Mouse (Mus musculus): Measurements from ENCODE around the gene Chd5. TPM values are rescaled to one million over a fixed set of nuclear protein-coding genes. Genes with fewer than 3 reads are reported as not detected.

Gene Chd5
- total RNA-seq, 2 experiments from 2014 or later = 172 to 179 TPM

DNA sequence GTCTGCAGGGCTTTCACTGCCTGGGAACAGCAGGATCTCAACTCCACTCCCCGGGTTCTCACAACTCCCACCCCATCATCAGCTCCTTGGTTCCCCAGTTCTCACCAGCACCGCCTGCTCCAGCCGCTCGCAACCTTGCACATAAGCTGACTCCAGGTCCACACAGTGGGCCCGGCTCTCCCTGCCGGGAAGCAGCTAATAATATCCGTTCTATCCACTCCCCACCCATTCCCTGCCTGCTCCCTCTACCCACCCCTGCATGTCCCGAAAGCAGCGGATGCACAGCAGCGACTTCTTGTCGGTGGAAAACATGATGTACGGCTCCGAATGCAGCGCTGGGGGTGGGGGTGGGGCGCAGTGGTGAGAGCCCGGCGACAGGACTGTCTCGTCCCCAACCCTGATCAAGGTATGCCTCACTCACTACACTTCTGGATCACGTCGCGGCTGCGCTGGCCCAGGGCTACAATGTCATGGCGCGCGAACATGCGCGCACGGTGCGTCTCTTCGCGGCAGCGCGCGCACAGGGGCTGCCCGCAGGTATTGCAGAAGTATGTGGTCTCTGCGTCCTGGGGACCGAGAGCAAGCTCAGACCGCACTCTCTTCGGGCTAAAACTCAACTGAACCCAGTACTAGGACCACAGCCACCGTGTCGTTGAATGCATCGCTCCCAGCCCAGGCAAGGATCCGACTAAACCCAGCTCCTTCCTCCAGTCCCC is 22.8 kb upstream of the Chd5 start:
- DNase-seq (ENCODE audit: low spot score in 2 of 2) = peak in 1 of 2 experiments; percentile 49

- no peak for DNase-seq (ENCODE audit: low spot score in 2 of 2)
Observed at GRCm38 (mm10) chr4:152317631-152318033, 20.8 kb upstream of the Chd5 start.

DNA sequence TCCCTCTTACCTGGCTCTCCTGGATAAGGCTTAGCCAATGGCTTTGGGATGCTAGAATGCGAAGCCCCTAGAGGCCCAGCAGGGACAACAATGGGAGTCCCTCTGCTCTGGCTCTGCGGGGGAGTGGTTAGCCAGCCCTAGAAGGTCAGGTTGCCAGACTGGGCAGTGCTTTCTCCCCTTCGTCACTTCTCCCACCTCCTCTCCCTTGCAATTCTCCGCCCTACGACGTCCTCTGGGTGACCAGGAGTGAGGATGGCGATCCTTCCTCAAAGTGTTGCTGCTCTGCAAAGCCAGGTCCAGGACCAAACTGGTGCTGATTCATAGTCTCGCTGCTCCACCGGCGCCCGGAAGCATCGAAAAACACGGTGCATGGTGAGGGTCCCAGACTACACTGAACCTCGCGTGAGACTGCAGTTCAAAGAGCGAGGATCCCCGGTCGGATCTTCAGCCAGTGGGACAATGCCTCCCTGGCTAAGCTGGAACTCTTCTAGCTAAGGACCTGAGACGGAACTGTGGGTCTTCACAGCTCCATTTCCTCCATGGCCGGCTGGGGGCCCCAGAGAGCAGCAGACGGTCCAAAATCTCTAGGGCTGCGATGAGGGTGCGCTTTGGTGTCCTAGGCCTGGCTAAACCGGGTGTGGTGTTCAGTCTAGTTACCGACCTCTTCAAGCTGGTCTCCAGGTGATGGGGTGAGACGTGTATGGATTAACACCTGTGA is 19.8 kb upstream of the Chd5 start, which contains the start of gene Rnf207:
Gene Rnf207 (minus strand): TSS at position 477 of the 718 bp plus-strand sequence.
- DNase-seq (ENCODE audit: low spot score in 2 of 2) = peak; percentile 67 to 68

DNA sequence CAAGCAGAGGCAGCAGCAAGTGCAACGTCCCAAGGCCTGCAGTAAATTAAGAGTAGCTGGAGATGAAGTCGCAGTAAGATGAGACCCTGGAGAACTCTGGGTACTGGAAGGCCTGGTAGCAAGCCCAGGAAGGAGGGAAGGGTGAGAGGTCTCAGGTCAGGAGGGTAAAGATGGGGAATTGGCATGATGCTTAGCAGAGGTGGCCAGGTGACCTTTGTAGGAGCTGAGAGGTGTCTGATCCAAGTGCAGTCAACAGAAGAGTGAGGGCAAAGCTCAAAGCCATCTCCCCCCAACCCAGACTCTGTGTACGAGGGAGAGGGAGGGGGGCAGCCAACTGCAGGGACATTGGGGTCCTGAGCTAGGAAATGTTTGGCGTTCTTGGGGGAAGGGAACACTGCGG is 17.0 kb upstream of the Chd5 start:
- no peak for DNase-seq (ENCODE audit: low spot score in 2 of 2)

DNA sequence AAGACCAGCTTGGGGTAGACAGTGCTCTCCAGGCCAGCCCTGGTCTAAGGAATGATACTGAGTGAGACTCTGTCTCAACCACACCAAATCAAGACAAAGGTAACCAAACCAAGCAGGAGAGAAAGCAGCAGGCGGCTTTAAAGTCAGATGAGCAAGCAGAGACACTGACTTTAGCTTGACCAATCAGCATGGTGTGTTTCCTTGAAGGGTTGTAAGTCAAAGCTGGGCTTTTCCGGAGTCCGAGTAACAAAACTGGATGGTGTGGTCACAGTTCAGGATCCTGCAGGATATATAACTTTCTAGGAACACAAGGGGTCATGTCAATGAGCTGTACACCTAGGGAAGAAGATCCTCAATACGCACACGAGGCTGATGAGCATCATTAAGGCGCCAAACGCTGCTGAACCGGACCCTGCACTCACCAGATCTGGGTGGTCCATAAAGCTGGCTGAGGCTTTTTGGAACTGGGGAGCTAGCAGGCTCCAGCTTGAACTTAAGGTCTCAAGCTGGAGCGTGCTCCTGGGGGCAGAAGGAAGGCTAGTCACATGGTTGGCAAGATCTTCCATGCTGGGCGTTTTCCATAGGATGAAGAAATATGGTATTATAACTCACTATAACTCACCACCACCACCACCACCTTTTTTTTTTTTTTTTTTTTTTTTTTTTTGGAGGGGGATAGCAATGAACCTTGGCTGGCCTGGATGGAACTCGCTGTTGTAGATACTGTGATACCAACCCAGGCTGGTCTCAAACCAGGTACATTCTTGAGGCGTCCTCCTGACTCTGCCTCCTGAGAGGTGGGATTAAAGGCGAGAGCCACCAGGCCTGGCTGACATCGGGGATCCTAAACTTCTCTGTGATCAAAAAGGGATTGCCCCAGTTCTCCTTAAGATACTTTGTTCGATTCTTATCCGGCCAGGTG is 13.5 kb upstream of the Chd5 start:
- DNase-seq (ENCODE audit: low spot score in 2 of 2) = no peak

DNA sequence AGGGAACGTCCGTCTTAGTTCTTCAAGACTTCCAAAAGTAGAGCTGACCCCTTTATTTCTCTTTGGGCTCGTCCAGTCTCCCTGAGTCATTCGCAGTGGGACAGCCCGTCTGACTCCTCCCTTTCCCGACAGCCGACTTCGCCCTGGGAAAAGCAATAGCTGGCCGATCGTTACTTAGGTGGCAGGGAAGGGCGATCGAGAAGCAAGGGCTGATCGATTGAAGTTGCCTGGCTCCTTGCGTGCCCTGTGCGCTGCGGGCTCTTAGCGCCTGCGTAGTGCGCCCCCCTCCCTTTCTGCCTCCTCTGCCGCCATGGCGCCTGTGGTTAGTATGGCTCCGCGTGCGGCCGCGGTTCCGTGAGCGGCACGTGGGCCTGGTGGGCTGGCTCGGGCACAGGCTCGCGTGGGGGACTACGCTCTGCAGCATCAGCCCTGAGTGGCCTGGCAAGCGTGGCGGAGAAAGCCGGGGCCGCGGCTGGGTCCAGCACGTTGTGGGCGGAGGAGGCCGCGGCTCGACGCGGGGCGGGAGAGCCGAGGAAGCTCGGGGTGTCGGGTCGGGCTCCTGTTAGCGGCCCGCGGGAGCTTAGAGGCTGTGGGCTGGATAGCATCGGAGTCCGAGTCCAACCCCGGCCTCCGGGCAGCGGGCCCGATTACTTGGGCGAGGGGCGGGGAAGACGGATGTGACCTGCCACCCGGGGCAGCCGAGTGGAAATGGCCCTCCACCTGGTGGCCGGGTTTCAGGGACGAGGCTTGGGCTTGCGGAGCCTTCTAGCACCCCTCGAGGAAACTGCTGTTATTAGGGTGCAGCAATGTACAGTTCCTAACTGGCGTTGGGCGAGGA is 12.7 kb upstream of the Chd5 start, which contains the start of gene Rpl22:
Gene Rpl22 (plus strand): TSS at position 169 of the 838 bp plus-strand sequence.
- peak; percentile 92 to 95 for DNase-seq (ENCODE audit: low spot score in 2 of 2)

GRCm38 (mm10) chr4:152326543-152326942 is 11.9 kb upstream of the Chd5 start:
- no peak for DNase-seq (ENCODE audit: low spot score in 2 of 2)

- DNase-seq (ENCODE audit: low spot score in 2 of 2) = peak in 1 of 2 experiments; percentile 48
Observed at GRCm38 (mm10) chr4:152328691-152329090, 9.8 kb upstream of the Chd5 start.

GRCm38 (mm10) chr4:152332952-152333351 is 5.5 kb upstream of the Chd5 start:
- DNase-seq (ENCODE audit: low spot score in 2 of 2) = peak; percentile 73

DNA sequence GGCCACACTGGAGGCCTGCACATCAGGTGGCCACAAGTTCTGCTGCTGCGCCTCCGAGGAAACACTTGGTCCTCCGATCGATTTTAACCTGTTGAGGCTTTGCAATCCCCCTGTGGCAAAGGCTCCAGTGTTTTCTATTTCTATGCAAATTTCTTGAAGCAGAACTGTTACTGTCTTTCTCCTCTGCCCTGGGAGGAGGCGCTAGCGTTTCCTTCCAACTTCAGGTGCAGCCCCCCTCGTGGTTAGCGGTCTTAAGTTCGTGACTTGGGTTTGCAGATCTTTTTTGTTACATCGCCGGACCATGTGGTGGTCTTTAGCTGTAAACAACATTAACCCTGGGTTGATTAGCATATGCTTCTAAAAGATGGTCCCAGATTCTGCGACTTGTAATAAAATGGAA is 4.9 kb upstream of the Chd5 start:
- no peak for DNase-seq (ENCODE audit: low spot score in 2 of 2)

GRCm38 (mm10) chr4:152337772-152338171 is 679 bp upstream of the Chd5 start:
- no peak for DNase-seq (ENCODE audit: low spot score in 2 of 2)

DNA sequence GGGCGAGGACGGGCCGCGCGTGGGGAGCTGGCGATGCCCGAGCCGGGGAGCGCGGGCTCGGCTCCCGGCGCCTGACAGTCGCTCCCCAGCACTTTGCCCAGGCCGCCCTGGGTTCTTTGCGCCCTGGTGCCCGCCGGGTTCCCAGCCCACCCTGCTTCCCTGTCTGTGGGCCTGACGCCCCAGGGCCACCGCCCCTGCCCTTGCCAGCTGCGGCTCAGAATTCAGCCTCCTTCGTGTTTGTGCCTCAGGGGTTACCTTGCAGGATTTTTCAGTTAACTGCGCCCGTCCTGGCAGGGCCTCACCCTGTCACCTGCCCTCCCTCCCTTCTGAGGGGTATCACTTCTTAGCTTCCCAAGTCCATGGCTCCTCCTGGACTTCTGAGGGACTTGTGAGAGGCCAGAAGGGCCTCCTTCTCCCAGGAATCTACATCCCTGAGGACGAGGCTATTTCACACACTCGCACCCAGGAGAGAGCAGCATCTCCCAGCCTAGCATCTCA is 891 bp downstream of the Chd5 start:
- no peak for DNase-seq (ENCODE audit: low spot score in 2 of 2)

DNA sequence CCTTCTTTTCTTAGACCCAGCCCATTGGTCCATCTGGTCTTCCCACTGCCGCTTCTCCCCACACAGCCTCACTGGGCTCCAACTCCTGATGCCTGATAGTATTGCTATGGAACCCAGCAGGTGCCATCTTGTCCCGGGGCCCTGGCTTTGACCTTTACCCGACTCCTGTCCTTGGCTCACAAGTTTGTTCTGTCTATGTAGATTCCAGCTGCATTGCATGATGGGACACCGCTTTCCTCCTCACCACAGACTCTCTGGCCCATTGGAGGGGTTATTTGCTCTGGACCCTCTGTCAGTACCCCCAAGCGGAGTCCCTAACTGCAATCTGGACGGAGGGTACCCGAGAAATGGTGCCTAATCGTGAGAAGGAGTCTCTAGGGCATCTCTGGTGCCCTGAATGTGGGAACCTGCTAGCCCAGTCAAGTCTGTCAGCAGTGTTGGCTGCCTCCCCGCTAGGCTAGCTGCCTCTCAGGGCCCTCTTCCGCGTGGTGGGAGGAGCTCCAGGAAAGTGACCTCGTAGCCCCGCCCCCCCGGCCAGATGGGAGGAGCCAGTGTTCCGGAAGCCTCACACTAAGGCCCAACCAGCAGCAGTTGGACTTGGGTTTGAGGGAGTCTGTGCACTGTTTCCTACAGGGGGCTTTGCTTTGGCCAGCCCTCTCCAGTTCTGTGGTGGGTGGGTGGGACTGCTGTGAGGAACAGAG is 2.3 kb downstream of the Chd5 start:
- no peak for DNase-seq (ENCODE audit: low spot score in 2 of 2)

- peak in 1 of 2 experiments; percentile 35 for DNase-seq (ENCODE audit: low spot score in 2 of 2)
Observed at GRCm38 (mm10) chr4:152343296-152343695, 4.8 kb downstream of the Chd5 start.

GRCm38 (mm10) chr4:152344651-152345050 is 6.2 kb downstream of the Chd5 start:
- no peak for DNase-seq (ENCODE audit: low spot score in 2 of 2)

DNA sequence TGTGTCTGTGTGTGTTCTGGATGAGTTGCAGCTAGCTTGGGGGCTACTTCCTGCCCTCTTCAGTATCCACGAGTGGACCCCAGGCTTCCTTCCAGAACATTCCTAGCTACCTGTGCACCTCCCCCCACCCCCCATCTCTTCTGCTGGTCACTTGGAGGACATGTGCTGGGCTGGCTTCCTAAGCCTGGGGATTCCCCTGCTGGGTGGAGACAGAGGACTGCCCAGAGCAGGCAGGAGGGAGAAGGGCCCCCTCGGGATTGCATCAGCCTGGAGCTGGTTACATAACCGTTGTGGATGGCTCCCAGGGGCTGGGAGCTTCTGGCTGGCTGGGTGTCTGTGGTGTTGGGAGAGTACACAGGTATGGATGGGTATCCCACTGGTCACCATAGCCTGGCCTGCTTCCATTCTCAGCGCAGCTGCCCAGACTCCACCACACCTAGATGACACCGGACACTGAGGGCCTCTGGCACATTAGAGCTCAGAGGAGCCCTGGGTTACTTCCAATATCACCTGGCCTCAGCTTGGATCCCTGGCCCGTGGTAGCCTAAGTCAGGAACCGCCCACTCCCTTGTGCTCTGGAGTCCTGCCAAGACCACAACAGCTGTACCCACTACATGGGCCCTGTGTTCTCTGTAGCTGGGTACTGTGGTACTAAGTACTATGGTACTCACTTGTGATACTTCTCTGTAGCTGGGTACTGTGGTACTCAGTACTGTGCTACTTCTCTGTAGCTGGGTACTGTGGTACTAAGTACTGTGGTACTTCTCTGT is 6.9 kb downstream of the Chd5 start:
- peak; percentile 61 to 71 for DNase-seq (ENCODE audit: low spot score in 2 of 2)

GRCm38 (mm10) chr4:152349837-152350381 is 11.5 kb downstream of the Chd5 start:
- peak; percentile 68 to 80 for DNase-seq (ENCODE audit: low spot score in 2 of 2)

- DNase-seq (ENCODE audit: low spot score in 2 of 2) = peak; percentile 51 to 59
Observed at GRCm38 (mm10) chr4:152350722-152351421, 12.4 kb downstream of the Chd5 start.

Data from left cerebral cortex, adult 18-20 months (tissue).